Mouse (Mus musculus) spleen, postnatal 14 days (tissue): ENCODE results near the gene Bdkrb1.

Experiments
- DNase-seq, 2 experiments: peaks; one replicate each; pipeline ENCODE4 v3.0.0; 2021 to 2022; ENCODE audit warnings: low spot score in 2 of 2

Bdkrb1 gene

GRCm38 (mm10) chr12:105602581-105603210, at the start of gene Bdkrb1:
Bdkrb1 (plus strand) TSS chr12:105603085.
- no peak for DNase-seq

GRCm38 (mm10) chr12:105554151-105554772, 48.6 kb upstream of the Bdkrb1 start:
- no peak for DNase-seq

GRCm38 (mm10) chr12:105555172-105555571, 47.7 kb upstream of the Bdkrb1 start:
- no peak for DNase-seq

GRCm38 (mm10) chr12:105557250-105557925, 45.5 kb upstream of the Bdkrb1 start:
- no peak for DNase-seq

GRCm38 (mm10) chr12:105561007-105561534, 41.8 kb upstream of the Bdkrb1 start:
- DNase-seq, result no peak

- DNase-seq, result no peak
These were observed 40.6 kb upstream of the Bdkrb1 start for GRCm38 (mm10) chr12:105562056-105562820.

GRCm38 (mm10) chr12:105562936-105563680, 39.8 kb upstream of the Bdkrb1 start, which contains the start of gene Bdkrb2:
Bdkrb2 (plus strand) TSS chr12:105563226.
- no peak for DNase-seq

GRCm38 (mm10) chr12:105563726-105564275, 39.1 kb upstream of the Bdkrb1 start:
- no peak for DNase-seq

- DNase-seq, result no peak
These were observed 37.7 kb upstream of the Bdkrb1 start for GRCm38 (mm10) chr12:105565221-105565620.

- DNase-seq, result no peak
These were observed 31.0 kb upstream of the Bdkrb1 start for GRCm38 (mm10) chr12:105571867-105572266.

GRCm38 (mm10) chr12:105572622-105573021, 30.3 kb upstream of the Bdkrb1 start:
- DNase-seq, result no peak

GRCm38 (mm10) chr12:105574356-105574755, 28.5 kb upstream of the Bdkrb1 start:
- DNase-seq, result no peak

- no peak for DNase-seq
These were observed 22.4 kb upstream of the Bdkrb1 start for GRCm38 (mm10) chr12:105580490-105580889.

GRCm38 (mm10) chr12:105582486-105582885, 20.4 kb upstream of the Bdkrb1 start:
- DNase-seq, result no peak

GRCm38 (mm10) chr12:105583484-105583883, 19.4 kb upstream of the Bdkrb1 start:
- DNase-seq, result no peak

- peak in 1 of 2 experiments; percentile 21 for DNase-seq
These were observed 18.0 kb upstream of the Bdkrb1 start for GRCm38 (mm10) chr12:105584851-105585250.

GRCm38 (mm10) chr12:105587526-105587925, 15.4 kb upstream of the Bdkrb1 start:
- DNase-seq, result no peak

- no peak for DNase-seq
These were observed 12.1 kb upstream of the Bdkrb1 start for GRCm38 (mm10) chr12:105590786-105591185.

GRCm38 (mm10) chr12:105592361-105592761, 10.5 kb upstream of the Bdkrb1 start:
- DNase-seq, result no peak

- DNase-seq, result no peak
These were observed 9.4 kb upstream of the Bdkrb1 start for GRCm38 (mm10) chr12:105593471-105593870.

GRCm38 (mm10) chr12:105597135-105597534, 5.8 kb upstream of the Bdkrb1 start:
- no peak for DNase-seq
